Mouse (Mus musculus) heart, adult 18-20 months (tissue): ENCODE results near the gene Sirt5. TPM values are rescaled to one million over a fixed set of nuclear protein-coding genes. Genes with fewer than 3 reads are reported as not detected.
A peak's percentile ranks its signal among the peaks of the same experiment; 100 is the strongest.

Source experiments
- DNase-seq, 2 experiments: peaks; one replicate each; pipeline ENCODE4 v3.0.0; 2021 to 2022; ENCODE audit warnings: mixed read lengths in 1 of 2
- total RNA-seq, 2 experiments: library from RNA; stranded (reverse); gene quantifications; 2 replicates each; pipeline ENCODE4 v1.2.3; 2021

Sirt5 gene
- total RNA-seq, 2 experiments from 2014 or later, result 57.5 to 67.9 TPM

DNA sequence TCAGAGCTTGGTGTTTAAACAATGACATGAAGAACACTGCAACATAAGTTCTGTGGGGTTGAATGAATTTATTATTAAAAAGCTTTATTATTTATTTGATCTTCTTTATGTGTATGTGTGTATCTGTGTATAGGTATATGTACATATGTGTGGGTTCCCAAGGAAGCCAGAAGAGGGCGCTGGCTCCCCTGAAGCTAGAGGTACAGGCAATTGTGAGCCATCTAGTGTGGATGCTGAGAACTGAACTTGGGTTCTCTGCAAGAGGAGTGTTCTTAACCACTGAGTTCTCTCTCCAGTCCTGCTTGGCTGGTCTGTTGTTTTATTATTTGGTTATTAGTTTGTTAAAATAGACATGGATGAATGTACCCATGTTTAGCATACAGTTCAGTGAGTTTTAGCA lies 7.6 kb downstream of the Sirt5 start:
- no peak for DNase-seq

- DNase-seq, result no peak
These were observed 8.9 kb downstream of the Sirt5 start for GRCm38 (mm10) chr13:43374205-43374604.

- DNase-seq, result peak in 1 of 2 experiments; percentile 42
These were observed 9.7 kb downstream of the Sirt5 start for GRCm38 (mm10) chr13:43374918-43375432.

- no peak for DNase-seq
These were observed 14.7 kb downstream of the Sirt5 start for GRCm38 (mm10) chr13:43379989-43380388.

DNA sequence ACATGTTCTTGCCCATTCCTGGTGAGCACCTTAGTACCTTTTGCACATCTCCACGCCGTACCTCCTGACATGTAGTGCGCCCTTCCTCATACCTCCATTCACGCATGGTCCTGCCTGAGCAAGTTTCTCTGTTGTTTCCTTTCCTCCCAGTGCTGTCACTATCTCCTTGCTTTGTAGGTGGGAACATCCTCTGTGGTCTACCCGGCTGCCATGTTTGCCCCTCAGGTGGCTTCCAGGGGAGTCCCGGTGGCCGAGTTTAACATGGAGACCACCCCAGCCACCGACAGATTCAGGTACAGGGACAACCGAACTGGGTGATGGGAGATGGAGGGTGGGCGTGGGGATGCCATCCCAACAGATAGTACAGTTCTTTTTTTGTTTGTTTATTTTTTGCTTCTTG lies 20.0 kb downstream of the Sirt5 start:
- no peak for DNase-seq

DNA sequence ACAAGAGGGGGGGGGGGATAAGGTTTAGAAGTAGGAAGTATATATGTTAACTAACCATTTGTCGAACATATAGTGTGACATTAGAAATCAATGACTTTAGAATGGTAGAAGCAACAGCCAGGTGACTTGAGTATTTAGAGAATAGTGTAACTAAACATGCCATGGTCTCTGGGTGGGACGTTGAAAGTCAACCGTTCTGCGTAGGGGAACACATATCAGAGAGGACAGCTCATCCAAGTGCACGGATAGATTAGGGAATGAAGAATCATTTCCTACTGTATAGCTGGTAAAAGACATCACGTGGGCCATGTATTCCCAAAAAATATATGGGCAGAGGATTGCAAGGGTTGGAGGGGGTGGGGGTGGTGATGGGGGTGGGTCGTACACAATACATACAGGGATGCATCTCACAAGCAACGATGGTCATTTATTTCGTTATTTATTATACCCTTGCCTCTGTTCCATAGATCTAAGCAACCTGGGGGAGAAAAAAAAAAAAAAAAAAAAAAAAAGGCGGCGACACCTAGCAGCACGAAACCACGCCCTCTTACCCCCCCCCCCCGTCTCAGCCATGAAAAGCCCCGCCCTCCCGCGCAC lies 32.5 kb downstream of the Sirt5 start:
- DNase-seq, result no peak

DNA sequence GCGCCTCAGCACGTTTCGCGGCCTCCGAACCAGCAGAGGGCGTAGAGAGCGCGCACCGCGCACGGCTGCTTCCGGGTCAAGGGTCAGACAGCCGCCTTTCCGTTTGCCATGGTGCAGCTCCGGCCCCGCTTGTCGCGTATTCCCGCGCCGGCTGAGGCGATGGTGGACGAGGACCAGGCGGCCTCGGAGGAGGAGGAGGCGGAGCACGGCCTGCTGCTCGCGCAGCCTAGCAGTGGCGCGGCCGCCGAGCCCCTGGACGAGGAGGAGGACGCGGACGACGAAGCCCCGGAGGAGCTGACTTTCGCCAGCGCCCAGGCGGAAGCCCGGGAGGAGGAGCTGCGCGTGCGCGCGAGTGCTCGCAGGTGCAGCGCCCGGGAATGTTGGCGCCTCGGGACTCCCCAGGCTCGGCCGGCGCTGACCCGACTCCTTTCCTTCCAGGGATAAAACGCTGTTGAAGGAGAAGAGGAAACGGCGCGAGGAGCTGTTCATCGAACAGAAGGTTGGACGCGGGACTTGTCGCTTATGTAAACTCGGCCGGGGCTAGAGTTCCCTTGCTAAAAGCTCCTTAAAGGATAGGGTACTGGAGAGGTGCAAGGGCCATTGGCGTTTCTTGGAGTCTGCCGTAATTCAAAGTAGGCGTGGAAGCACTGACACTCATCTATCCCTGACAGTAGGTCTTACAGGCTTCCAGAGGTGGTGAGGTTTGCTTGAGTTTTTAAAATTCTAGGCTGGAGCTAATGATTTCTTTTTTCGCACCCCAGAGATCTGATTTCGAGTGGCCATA lies 33.2 kb downstream of the Sirt5 start, which contains the start of gene Nol7:
Gene Nol7 (plus strand): TSS at position 94 of the 784 bp plus-strand sequence.
- peak; percentile 95 to 98 for DNase-seq

DNA sequence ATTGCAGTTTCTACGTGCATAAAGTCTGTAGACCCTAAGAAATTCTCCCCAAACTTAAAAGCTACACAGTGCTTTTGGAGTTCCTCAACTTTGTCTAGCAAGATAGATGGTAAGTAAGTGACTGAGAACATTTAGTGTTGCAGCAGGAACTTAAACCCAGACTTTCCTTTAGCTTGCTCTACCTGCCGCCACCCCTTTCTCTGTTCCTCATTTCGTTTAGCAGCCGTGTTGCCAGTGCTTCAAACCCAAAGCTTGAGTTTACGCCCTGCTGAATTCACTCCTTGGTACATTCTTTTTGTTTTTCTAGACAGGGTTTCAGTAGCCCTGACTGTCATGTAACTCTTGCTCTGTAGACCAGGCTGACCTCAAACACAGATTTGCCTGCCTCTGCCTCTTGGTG lies 34.3 kb downstream of the Sirt5 start:
- no peak for DNase-seq

DNA sequence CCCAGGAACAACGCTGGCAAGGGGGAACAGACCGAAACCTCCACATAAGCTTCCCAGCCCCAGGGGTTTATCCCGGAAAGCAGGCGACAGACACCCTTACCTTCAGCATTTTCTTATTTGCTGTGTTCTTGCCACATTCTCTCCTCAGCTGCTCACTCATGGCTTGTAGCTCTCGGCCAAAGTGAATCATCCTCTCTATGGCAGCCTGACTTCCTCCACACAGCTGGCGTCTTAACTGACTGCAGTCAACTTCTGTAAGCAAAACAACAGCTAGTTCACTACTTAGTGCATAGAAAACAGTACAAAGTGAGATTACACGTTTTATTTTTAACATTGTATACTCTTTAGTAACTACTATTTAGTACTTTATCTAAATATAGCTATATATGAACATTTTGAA lies 47.0 kb downstream of the Sirt5 start:
- DNase-seq, result no peak

DNA sequence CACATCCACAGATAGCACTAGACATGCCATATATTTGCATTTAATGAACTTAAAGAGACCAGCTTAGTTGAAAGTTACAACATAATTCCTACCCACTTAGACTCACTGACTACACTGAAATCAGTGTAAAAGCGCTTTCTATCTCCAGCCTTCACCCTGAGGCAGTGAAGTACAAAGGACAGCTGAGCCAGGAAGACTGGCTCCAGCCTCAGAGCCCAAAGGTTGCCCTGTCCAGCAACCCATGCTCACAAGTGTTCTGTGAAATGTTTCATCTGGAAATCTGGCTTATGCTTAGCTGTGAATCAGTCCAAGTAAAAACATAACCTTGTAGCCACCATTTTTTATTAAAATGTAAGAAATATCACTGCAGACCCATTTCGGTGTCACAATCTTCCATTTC lies 48.3 kb downstream of the Sirt5 start:
- no peak for DNase-seq

GRCm38 (mm10) chr13:43415249-43415648 lies 50.0 kb downstream of the Sirt5 start:
- no peak for DNase-seq

GRCm38 (mm10) chr13:43428436-43428835 lies 63.1 kb downstream of the Sirt5 start:
- DNase-seq, result no peak

- no peak for DNase-seq
These were observed 68.1 kb downstream of the Sirt5 start for GRCm38 (mm10) chr13:43433395-43433794.

GRCm38 (mm10) chr13:43440376-43440775 lies 75.1 kb downstream of the Sirt5 start:
- no peak for DNase-seq

DNA sequence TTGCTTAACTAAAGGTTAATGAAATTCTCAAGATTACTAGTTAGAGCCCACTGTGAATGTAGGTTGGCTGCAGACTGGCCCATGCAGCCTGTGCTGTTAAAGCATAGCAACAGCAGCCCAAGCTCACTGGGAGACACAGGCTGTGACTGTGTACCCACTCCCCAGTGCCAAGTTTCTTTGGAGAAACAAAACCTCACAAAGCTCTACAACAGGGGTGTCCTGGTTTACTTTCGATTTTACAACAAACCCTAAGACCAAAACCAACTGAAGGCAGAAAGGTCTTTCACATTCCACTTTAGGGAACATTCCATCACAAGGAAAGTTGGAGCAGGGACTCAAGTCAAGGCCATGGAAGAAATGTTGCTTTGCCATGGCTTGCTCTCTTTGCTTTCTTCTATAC lies 77.3 kb downstream of the Sirt5 start:
- DNase-seq, result no peak

- DNase-seq, result no peak
These were observed 78.4 kb downstream of the Sirt5 start for GRCm38 (mm10) chr13:43443706-43444105.

GRCm38 (mm10) chr13:43444717-43445116 lies 79.4 kb downstream of the Sirt5 start:
- DNase-seq, result no peak

Other genes with a start within 250 kb of the Sirt5 start
- 10 to 100 TPM; 26.7 to 34.9 TPM for gene Tbc1d7, start 194.0 kb upstream of the Sirt5 start, total RNA-seq
- 10 to 100 TPM; 32.3 to 34.3 TPM for gene Gfod1, start 61.3 kb upstream of the Sirt5 start, total RNA-seq
- gene Nol7, start 32.9 kb downstream of the Sirt5 start, total RNA-seq, result 100 to 1,000 TPM; 108 to 114 TPM
- 10 to 100 TPM; 40.5 to 45.0 TPM for gene Ranbp9, start 115.8 kb downstream of the Sirt5 start, total RNA-seq
- gene Mcur1, start 194.7 kb downstream of the Sirt5 start, total RNA-seq, result 10 to 100 TPM; 49.3 to 52.2 TPM